In genomic region chr2:26516275-26516674, GRCm38 (mm10) we compare ENCODE assay signal across 8 mouse cellular contexts. TPM values are rescaled to one million over a fixed set of nuclear protein-coding genes. Genes with fewer than 3 reads are reported as not detected.
DNase-seq lines count a peak whose midpoint lies in the region; ATAC-seq and TF ChIP-seq lines count a peak whose summit lies in the region.

Notch1 (minus strand) TSS chr2:26516663.

- WGBS in lung, embryonic 14.5 days, result 33% methylated on average over 12 of the region's 12 CpGs
- 38% methylated on average over 12 of the region's 12 CpGs for WGBS in embryonic facial prominence, embryonic 13.5 days
- WGBS in heart, embryonic 13.5 days, result 8% methylated on average over 12 of the region's 12 CpGs
- 7% methylated on average over 12 of the region's 12 CpGs for WGBS in kidney, embryonic 14.5 days

- H3K4me2 ChIP-seq in lung, embryonic 14.5 days, result peak within 1 kb of the TSS; percentile 27
- H3K4me2 ChIP-seq in embryonic facial prominence, embryonic 13.5 days, result no peak within 1 kb of the TSS
- peak within 1 kb of the TSS; percentile 60 for H3K4me2 ChIP-seq in heart, embryonic 13.5 days
- H3K4me2 ChIP-seq in kidney, embryonic 14.5 days (replicated peaks; ENCODE audit: low read depth, low read length), result peak within 1 kb of the TSS; percentile 17; the same call in 1 of the 2 replicates

- no peaks in the 10 kb centered on the region for H3K27me3 ChIP-seq in lung, embryonic 14.5 days (ENCODE audit: insufficient read depth, low read length)
- H3K27me3 ChIP-seq in embryonic facial prominence, embryonic 13.5 days, result no peaks in the 10 kb centered on the region
- no peaks in the 10 kb centered on the region for H3K27me3 ChIP-seq in heart, embryonic 13.5 days (replicated peaks)
- H3K27me3 ChIP-seq in kidney, embryonic 14.5 days (ENCODE audit: control insufficient read depth, insufficient read depth, low read length), result no peaks in the 10 kb centered on the region

- H3K27ac ChIP-seq in lung, embryonic 14.5 days (ENCODE audit: low read depth), result peak within 1 kb of the TSS; percentile 80
- H3K27ac ChIP-seq in embryonic facial prominence, embryonic 13.5 days, result peak within 1 kb of the TSS; percentile 56
- H3K27ac ChIP-seq in heart, embryonic 13.5 days (replicated peaks), result peak within 1 kb of the TSS; percentile 76
- H3K27ac ChIP-seq in kidney, embryonic 14.5 days (ENCODE audit: low read depth, low read length), result peak within 1 kb of the TSS; percentile 67; the same call in 1 of the 2 replicates

- peak; percentile 70 for ATAC-seq in lung, embryonic 14.5 days (ENCODE audit: insufficient read depth)
- no peak for ATAC-seq in embryonic facial prominence, embryonic 13.5 days (ENCODE audit: insufficient number of reproducible peaks, insufficient read depth, low FRiP score, low TSS enrichment, low read depth)
- ATAC-seq in heart, embryonic 13.5 days (ENCODE audit: extremely low read depth, insufficient number of reproducible peaks, low FRiP score, low TSS enrichment), result peak; percentile 61; the same call in 1 of the 2 replicates
- peak; percentile 40; the same call in 1 of the 2 replicates for ATAC-seq in kidney, embryonic 14.5 days (ENCODE audit: low FRiP score, low TSS enrichment)
- no peak for ATAC-seq in megakaryocyte progenitor cell, adult 5-6 weeks (replicated peaks; ENCODE audit: poor library complexity)

- TF ChIP-seq CTCF in lung, embryonic 14.5 days (IDR thresholded peaks at IDR 0.05; ENCODE audit: low read depth), result no peak

- peak within 1 kb of the TSS; percentile 2 for H3K9ac ChIP-seq in lung, embryonic 14.5 days
- no peak within 1 kb of the TSS for H3K9ac ChIP-seq in embryonic facial prominence, embryonic 13.5 days
- H3K9ac ChIP-seq in heart, embryonic 13.5 days, result peak within 1 kb of the TSS; percentile 61
- no peak within 1 kb of the TSS for H3K9ac ChIP-seq in kidney, embryonic 14.5 days (ENCODE audit: low read depth, low read length)

- H3K36me3 ChIP-seq in lung, embryonic 14.5 days (ENCODE audit: insufficient read depth), result no peaks in the 10 kb centered on the region
- H3K36me3 ChIP-seq in embryonic facial prominence, embryonic 13.5 days, result no peaks in the 10 kb centered on the region
- H3K36me3 ChIP-seq in heart, embryonic 13.5 days, result no peaks in the 10 kb centered on the region
- H3K36me3 ChIP-seq in kidney, embryonic 14.5 days (ENCODE audit: control insufficient read depth, insufficient read depth, low read length), result no peaks in the 10 kb centered on the region

- H3K4me3 ChIP-seq in lung, embryonic 14.5 days (ENCODE audit: low read depth, low read length), result no peak within 1 kb of the TSS
- H3K4me3 ChIP-seq in embryonic facial prominence, embryonic 13.5 days, result no peak within 1 kb of the TSS
- peak within 1 kb of the TSS; percentile 25 for H3K4me3 ChIP-seq in heart, embryonic 13.5 days
- H3K4me3 ChIP-seq in kidney, embryonic 14.5 days (ENCODE audit: low read length), result no peak within 1 kb of the TSS

- peak; percentile 82 for DNase-seq in lung, embryonic 14.5 days
- no peak for DNase-seq in lung, postnatal 14 days
- DNase-seq in lung, postnatal 10 days, result peak; percentile 83
- DNase-seq in right cerebral cortex, postnatal 36 days (ENCODE audit: low spot score in 2 of 2), result no peak

- H3K4me1 ChIP-seq in lung, embryonic 14.5 days (ENCODE audit: insufficient read depth), result peaks cover 15% of the 10 kb centered on the region
- H3K4me1 ChIP-seq in embryonic facial prominence, embryonic 13.5 days, result peaks cover 17% of the 10 kb centered on the region
- peaks cover 35% of the 10 kb centered on the region for H3K4me1 ChIP-seq in heart, embryonic 13.5 days
- H3K4me1 ChIP-seq in kidney, embryonic 14.5 days (ENCODE audit: control insufficient read depth, insufficient read depth, low read length), result peaks cover 20% of the 10 kb centered on the region

- H3K9me3 ChIP-seq in lung, embryonic 14.5 days (ENCODE audit: low read depth, low read length), result no peaks in the 10 kb centered on the region
- no peaks in the 10 kb centered on the region for H3K9me3 ChIP-seq in embryonic facial prominence, embryonic 13.5 days
- no peaks in the 10 kb centered on the region for H3K9me3 ChIP-seq in heart, embryonic 13.5 days
- H3K9me3 ChIP-seq in kidney, embryonic 14.5 days (ENCODE audit: control insufficient read depth, low read length), result no peaks in the 10 kb centered on the region

RNA-seq across cellular contexts. Expression of gene Notch1, which starts in this region (rescaled TPM):
- polyA plus RNA-seq in lung, embryonic 14.5 days (2014; fragmentation: Nextera tagmentation; extraction: Ambion mirVana), result 37.7 and 44.0 TPM in 2 replicates
- 17.3 and 17.8 TPM in 2 replicates for polyA plus RNA-seq in embryonic facial prominence, embryonic 13.5 days (2015; fragmentation: Nextera tagmentation; extraction: Ambion mirVana)
- polyA plus RNA-seq in heart, embryonic 13.5 days (2015; fragmentation: Nextera tagmentation; extraction: Ambion mirVana), result 11.4 and 12.1 TPM in 2 replicates
- polyA plus RNA-seq in kidney, embryonic 14.5 days (2014; fragmentation: Nextera tagmentation; extraction: Ambion mirVana), result 33.4 and 45.1 TPM in 2 replicates
- total RNA-seq in megakaryocyte progenitor cell, adult 5-6 weeks (2015), result 15.5 and 19.0 TPM in 2 replicates
- total RNA-seq in megakaryocyte progenitor cell, adult 5-6 weeks (2017), result 8.8 and 9.3 TPM in 2 replicates

Comparison
In these comparisons a context has a peak if more than half of its experiments do, and no peak if none do; other contexts are left out.
1. DNase-seq: peak in lung, embryonic 14.5 days (single experiment) and lung, postnatal 10 days (single experiment); none in lung, postnatal 14 days (single experiment) and right cerebral cortex, postnatal 36 days (0 of 2).
2. ATAC-seq: peak in lung, embryonic 14.5 days (single experiment), heart, embryonic 13.5 days (single experiment) and kidney, embryonic 14.5 days (single experiment); none in embryonic facial prominence, embryonic 13.5 days (single experiment) and megakaryocyte progenitor cell, adult 5-6 weeks (single experiment).
3. H3K9ac ChIP-seq: peak in lung, embryonic 14.5 days (single experiment) and heart, embryonic 13.5 days (single experiment); none in embryonic facial prominence, embryonic 13.5 days (single experiment) and kidney, embryonic 14.5 days (single experiment).
4. Peak in every context shown above with its lines, with median percentiles within 50 percentile points of each other: H3K27ac ChIP-seq.